Mouse (Mus musculus) MEL (cell line): Measurements from ENCODE around the gene Scrn1. TPM values are rescaled to one million over a fixed set of nuclear protein-coding genes. Genes with fewer than 3 reads are reported as not detected.

Experiments
- DNase-seq: peaks from one replicate; pipeline ENCODE4 v3.0.0; 2011; ENCODE audit warnings: low read depth, low spot score
- H3K27ac ChIP-seq: 2 replicates; pipeline ENCODE4 v1.5.1; 2012; ENCODE audit warnings: low read depth, mild to moderate bottlenecking, control low read depth, low read length, moderate library complexity; ENCODE audit not compliant: control insufficient read depth
- H3K27me3 ChIP-seq, 2 experiments: fragments of 150-350 bp in 1 of 2; sonication (generic) in 1 of 2; 2 replicates each; pipeline ENCODE4 v1.6.1; 2012; ENCODE audit warnings: low read length in 2 of 2, mild to moderate bottlenecking in 2 of 2, improper control_type of control experiment in 1 of 2, moderate library complexity in 1 of 2; ENCODE audit not compliant: insufficient read depth in 2 of 2, control insufficient read depth in 1 of 2
- H3K36me3 ChIP-seq, 2 experiments: 2 replicates each; pipeline ENCODE4 v1.6.1; 2012 to 2014; ENCODE audit warnings: low read length in 2 of 2, improper control_type of control experiment in 1 of 2, inconsistent platforms in 1 of 2, mild to moderate bottlenecking in 1 of 2; ENCODE audit not compliant: insufficient read depth in 2 of 2, control insufficient read depth in 1 of 2
- H3K4me1 ChIP-seq, 2 experiments: fragments of 150-350 bp in 1 of 2; sonication (generic) in 1 of 2; 2 replicates each; pipeline ENCODE4 v1.6.1; 2012; ENCODE audit warnings: low read length in 2 of 2, improper control_type of control experiment in 1 of 2, mild to moderate bottlenecking in 1 of 2; ENCODE audit not compliant: insufficient read depth in 2 of 2, control insufficient read depth in 1 of 2
- H3K4me3 ChIP-seq, 2 experiments: fragments of 150-350 bp in 1 of 2; sonication (generic) in 1 of 2; 2 replicates each; pipeline ENCODE4 v1.5.1; 2012; ENCODE audit warnings: low read depth in 2 of 2, low read length in 2 of 2, mild to moderate bottlenecking in 2 of 2, moderate library complexity in 2 of 2, control low read depth in 1 of 2, improper control_type of control experiment in 1 of 2; ENCODE audit not compliant: control insufficient read depth in 1 of 2, insufficient read depth in 1 of 2
- H3K79me2 ChIP-seq: 2 replicates; pipeline ENCODE4 v1.6.1; 2012; ENCODE audit warnings: mild to moderate bottlenecking, low read length, moderate library complexity; ENCODE audit not compliant: control insufficient read depth, poor library complexity, insufficient read depth
- H3K9ac ChIP-seq: 2 replicates; pipeline ENCODE4 v1.6.1; 2012; ENCODE audit warnings: low read depth, mild to moderate bottlenecking, control low read depth, low read length, moderate library complexity; ENCODE audit not compliant: control insufficient read depth, poor library complexity, severe bottlenecking
- H3K9me3 ChIP-seq: fragments of 150-350 bp; sonication (generic); replicated peaks from 2 replicates; pipeline ENCODE4 v1.6.1; 2012; ENCODE audit warnings: mild to moderate bottlenecking, low read length, improper control_type of control experiment, moderate library complexity; ENCODE audit not compliant: insufficient read depth
- CHD1 ChIP-seq: IDR thresholded peaks from 2 replicates; pipeline ENCODE4 v1.6.1; 2012; ENCODE audit warnings: low read depth, mild to moderate bottlenecking, inconsistent platforms, low read length, improper control_type of control experiment
- E2F4 ChIP-seq: IDR thresholded peaks from 2 replicates; pipeline ENCODE4 v1.6.1; 2011; ENCODE audit warnings: low read depth, low read length, improper control_type of control experiment, borderline replicate concordance
- ELF1 ChIP-seq: IDR thresholded peaks from 2 replicates; pipeline ENCODE4 v1.6.1; 2014; ENCODE audit warnings: low read depth, mild to moderate bottlenecking, inconsistent platforms, low read length, improper control_type of control experiment, moderate library complexity
- EP300 ChIP-seq, 2 experiments: IDR thresholded peaks; 2 replicates each; pipeline ENCODE4 v1.6.1; 2011; ENCODE audit warnings: improper control_type of control experiment in 2 of 2, low read length in 2 of 2, low read depth in 1 of 2, mild to moderate bottlenecking in 1 of 2
- GABPA ChIP-seq: IDR thresholded peaks from 2 replicates; pipeline ENCODE4 v1.6.1; 2012; ENCODE audit warnings: low read depth, mild to moderate bottlenecking, inconsistent platforms, low read length, improper control_type of control experiment, moderate library complexity
- GATA1 ChIP-seq: IDR thresholded peaks from 2 replicates; pipeline ENCODE4 v1.6.1; 2011; ENCODE audit warnings: low read depth, low read length, improper control_type of control experiment
- JUND ChIP-seq: IDR thresholded peaks from 2 replicates; pipeline ENCODE4 v1.6.1; 2011; ENCODE audit warnings: low read depth, mild to moderate bottlenecking, improper control_type of control experiment, low read length
- KAT2A ChIP-seq: conservative IDR thresholded peaks from 2 replicates; pipeline ENCODE4 v1.6.1; 2012; ENCODE audit warnings: low read depth, low read length, improper control_type of control experiment, inconsistent platforms
- MAX ChIP-seq: IDR thresholded peaks from 2 replicates; pipeline ENCODE4 v1.6.1; 2011; ENCODE audit warnings: low read length, improper control_type of control experiment
- MYB ChIP-seq: IDR thresholded peaks from 2 replicates; pipeline ENCODE4 v1.6.1; 2011; ENCODE audit warnings: mild to moderate bottlenecking, low read depth, low read length, improper control_type of control experiment
- MYC ChIP-seq: IDR thresholded peaks from 2 replicates; pipeline ENCODE4 v1.6.1; 2011; ENCODE audit warnings: low read depth, mild to moderate bottlenecking, low read length, improper control_type of control experiment, moderate library complexity
- RAD21 ChIP-seq: IDR thresholded peaks from 2 replicates; pipeline ENCODE4 v1.6.1; 2011; ENCODE audit warnings: mild to moderate bottlenecking, low read depth, low read length, improper control_type of control experiment
- RCOR1 ChIP-seq: IDR thresholded peaks from 2 replicates; pipeline ENCODE4 v1.6.1; 2012; ENCODE audit warnings: low read depth, mild to moderate bottlenecking, inconsistent platforms, low read length, improper control_type of control experiment
- SIN3A ChIP-seq: IDR thresholded peaks from 2 replicates; pipeline ENCODE4 v1.6.1; 2012; ENCODE audit warnings: low read length, improper control_type of control experiment, inconsistent platforms
- SMC3 ChIP-seq: IDR thresholded peaks from 2 replicates; pipeline ENCODE4 v1.6.1; 2011; ENCODE audit warnings: low read depth, low read length, improper control_type of control experiment
- USF1 ChIP-seq: IDR thresholded peaks from 2 replicates; pipeline ENCODE4 v1.6.1; 2014; ENCODE audit warnings: low read depth, mild to moderate bottlenecking, inconsistent platforms, low read length, improper control_type of control experiment, moderate library complexity
- ZC3H11A ChIP-seq: IDR thresholded peaks from 2 replicates; pipeline ENCODE4 v1.6.1; 2012; ENCODE audit warnings: low read depth, mild to moderate bottlenecking, inconsistent platforms, low read length, improper control_type of control experiment
- ZKSCAN1 ChIP-seq: IDR thresholded peaks from 2 replicates; pipeline ENCODE4 v1.6.1; 2012; ENCODE audit warnings: low read depth, mild to moderate bottlenecking, inconsistent platforms, low read length, improper control_type of control experiment, moderate library complexity
- ZMIZ1 ChIP-seq: IDR thresholded peaks from 2 replicates; pipeline ENCODE4 v1.6.1; 2012; ENCODE audit warnings: low read depth, mild to moderate bottlenecking, inconsistent platforms, low read length, improper control_type of control experiment, moderate library complexity
- polyA plus RNA-seq, 2 experiments: library from polyadenylated mRNA; stranded (reverse) in 1 of 2; unstranded in 1 of 2; fragments of >175 nt in 1 of 2; fragments of >200 nt in 1 of 2; gene quantifications; 2 replicates each; pipeline versions ENCODE4 v1.2.1 to v1.2.4; 2012; ENCODE audit warnings: low replicate concordance in 2 of 2, low read depth in 1 of 2; ENCODE audit not compliant: insufficient read length in 2 of 2, insufficient read depth in 1 of 2, missing spikeins in 1 of 2
- total RNA-seq: library from RNA; depleted of rRNA; stranded (reverse); fragments of 300-350 nt; gene quantifications from 2 replicates; pipeline ENCODE4 v1.2.3, GENCODE M21; 2012

Gene Scrn1
- total and polyA plus RNA-seq, 3 experiments = not detected

DNA sequence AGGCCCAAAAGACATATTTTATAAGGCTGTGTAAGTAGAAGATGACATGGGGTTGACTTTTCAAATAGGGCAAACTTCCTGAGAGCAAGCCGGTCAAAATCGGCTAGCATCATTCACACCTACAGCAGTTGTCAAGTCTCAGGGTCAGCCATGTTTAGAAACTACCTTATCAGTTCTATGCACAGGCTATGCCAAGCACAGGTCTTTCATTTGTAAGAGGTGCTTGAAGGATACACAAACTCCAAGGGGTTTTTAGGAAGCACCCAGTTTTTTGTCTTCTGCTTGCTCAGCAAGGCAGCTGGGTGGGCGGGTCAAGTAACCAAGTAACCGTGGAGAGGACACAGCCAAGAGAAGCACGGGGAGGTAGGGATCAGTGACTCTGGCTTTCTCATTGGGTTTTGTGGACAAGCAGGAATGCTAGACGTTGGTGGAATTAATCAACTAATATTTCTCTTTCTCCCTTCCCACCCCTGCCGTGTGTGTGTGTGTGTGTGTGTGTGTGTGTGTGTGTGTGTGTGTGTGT is 15.4 kb downstream of the Scrn1 start:
- TF ChIP-seq MYC (no peak), ELF1 (no peak), EP300 (IDR thresholded peaks at IDR 0.05; ENCODE audit: low read depth in 1 of 2, low read length in 2 of 2) (no peak), ZMIZ1 (no peak), SIN3A (no peak)
- no peaks in the 10 kb centered on the region for H3K4me1 ChIP-seq
- H3K36me3 ChIP-seq = no peaks in the 10 kb centered on the region
- no peak overlapping the region for H3K4me3 ChIP-seq
- no peaks in the 10 kb centered on the region for H3K9me3 ChIP-seq
- H3K9ac ChIP-seq = no peak overlapping the region
- DNase-seq = no peak
- no peak overlapping the region for H3K27ac ChIP-seq
- H3K27me3 ChIP-seq = no peaks in the 10 kb centered on the region; a peak in 1 of 4 replicates
- H3K79me2 ChIP-seq = no peaks in the 10 kb centered on the region

DNA sequence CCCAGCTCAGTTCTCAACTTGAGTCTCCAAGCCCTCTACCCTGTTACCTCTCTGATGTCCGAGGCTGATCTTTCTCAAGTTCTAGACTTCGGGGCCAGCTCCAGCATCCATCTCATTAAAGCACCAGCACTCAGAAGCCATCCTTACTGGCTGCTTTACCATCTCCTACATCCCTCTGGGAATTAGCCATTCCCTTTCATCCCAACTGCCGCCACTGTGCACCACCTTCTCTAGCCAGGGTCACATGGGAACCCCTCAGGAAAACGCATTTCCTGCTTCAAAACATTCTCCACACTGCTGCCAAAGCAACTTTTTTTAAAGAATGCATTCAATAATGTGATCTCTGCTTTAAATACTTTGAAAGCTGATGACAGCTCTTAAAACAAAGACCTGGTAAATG is 17.0 kb downstream of the Scrn1 start:
- no peak for DNase-seq
- Histone ChIP-seq H3K79me2 (no peaks in the 10 kb centered on the region), H3K9ac (no peak overlapping the region), H3K4me3 (no peak overlapping the region), H3K4me1 (no peaks in the 10 kb centered on the region), H3K27me3 (no peaks in the 10 kb centered on the region; a peak in 1 of 4 replicates), H3K36me3 (no peaks in the 10 kb centered on the region), H3K9me3 (no peaks in the 10 kb centered on the region), H3K27ac (no peak overlapping the region)
- TF ChIP-seq ELF1 = no peak
- no peak for TF ChIP-seq JUND
- TF ChIP-seq ZKSCAN1 = no peak
- no peak for TF ChIP-seq USF1
- TF ChIP-seq RCOR1 = no peak
- TF ChIP-seq GATA1 = no peak
- no peak for TF ChIP-seq MAX
- no peak for TF ChIP-seq SMC3
- TF ChIP-seq GABPA = no peak

DNA sequence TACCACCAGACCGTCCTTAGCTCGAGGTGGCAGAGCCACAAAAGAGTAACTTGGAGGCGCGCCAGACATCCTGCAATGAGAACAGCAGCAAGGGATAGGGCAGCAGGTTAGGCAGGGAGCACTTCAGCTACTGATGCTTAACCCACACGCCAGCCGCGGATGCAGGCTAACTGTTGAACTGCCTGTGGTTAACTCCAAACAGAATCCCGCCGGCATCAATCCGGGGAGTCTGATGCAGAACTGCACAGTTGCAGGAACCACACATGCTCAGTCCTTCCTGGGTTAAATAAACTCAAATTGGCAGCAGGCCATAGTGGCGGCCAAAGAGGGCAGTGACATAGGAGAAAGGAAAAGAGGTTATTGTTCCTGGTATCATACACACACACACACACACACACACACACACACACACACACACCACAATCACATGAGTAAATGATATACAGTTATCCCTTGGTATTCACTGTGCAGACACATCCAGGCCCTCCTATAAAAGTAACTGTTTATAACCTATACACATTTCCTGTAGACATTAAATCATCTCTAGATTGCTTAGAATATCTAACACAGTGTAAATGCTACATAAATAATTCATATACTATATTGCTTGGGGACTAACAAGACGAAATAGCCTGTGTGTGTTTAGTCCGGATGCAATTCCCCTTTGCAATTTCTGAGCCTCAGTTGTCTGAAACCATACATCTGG is 17.8 kb downstream of the Scrn1 start:
- Histone ChIP-seq H3K27me3 (no peaks in the 10 kb centered on the region; a peak in 1 of 4 replicates), H3K9ac (no peak overlapping the region), H3K27ac (no peak overlapping the region), H3K36me3 (no peaks in the 10 kb centered on the region), H3K79me2 (no peaks in the 10 kb centered on the region), H3K4me1 (no peaks in the 10 kb centered on the region), H3K4me3 (no peak overlapping the region), H3K9me3 (no peaks in the 10 kb centered on the region)
- TF ChIP-seq RAD21 (no peak), SIN3A (no peak), MYB (no peak), MAX (no peak), CHD1 (no peak), ZC3H11A (no peak), KAT2A (no peak), ELF1 (no peak), E2F4 (no peak), EP300 (IDR thresholded peaks at IDR 0.05; ENCODE audit: low read depth in 1 of 2, low read length in 2 of 2) (no peak)
- DNase-seq = no peak
